Mouse (Mus musculus) megakaryocyte, embryonic 14.5 days (primary cell): ENCODE measurements around the gene Kif9.

Source experiments
- FLI1 ChIP-seq: IDR thresholded peaks from 2 replicates; pipeline ENCODE4 v1.6.1; 2012; ENCODE audit warnings: low read length, inconsistent platforms, mixed read lengths
- GATA1 ChIP-seq: IDR thresholded peaks from 3 replicates; pipeline ENCODE4 v1.6.1; 2012; ENCODE audit warnings: mixed read lengths, low read length, inconsistent platforms, borderline replicate concordance

DNA sequence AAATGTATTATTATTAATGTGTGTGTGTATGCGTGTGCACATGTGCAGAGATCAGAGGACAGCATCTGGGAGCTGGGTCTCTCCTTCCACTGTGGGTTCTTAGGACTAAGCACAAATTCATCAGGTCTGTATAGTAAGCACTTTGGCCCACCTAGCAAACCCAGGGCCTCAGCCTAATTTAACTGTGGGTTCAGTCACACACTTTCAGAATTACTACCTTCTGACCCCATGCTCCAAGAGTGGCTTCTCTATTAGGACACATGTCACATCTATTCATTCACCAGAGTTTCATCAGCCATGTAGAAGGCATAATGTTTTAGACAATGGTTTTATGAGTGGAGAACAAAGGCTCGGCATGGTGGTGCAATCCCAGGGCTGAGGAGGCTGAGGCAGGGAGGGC is 43.7 kb upstream of the Kif9 start:
- TF ChIP-seq GATA1, result no peak
- no peak for TF ChIP-seq FLI1
